Mouse (Mus musculus) left cerebral cortex, postnatal 14 days (tissue): Measurements from ENCODE around the gene Guca1b. TPM values are rescaled to one million over a fixed set of nuclear protein-coding genes. Genes with fewer than 3 reads are reported as not detected.

Source experiments
- DNase-seq, 2 experiments: peaks; one replicate each; pipeline ENCODE4 v3.0.0; 2021 to 2022; ENCODE audit warnings: low spot score in 2 of 2, mixed read lengths in 1 of 2
- intact Hi-C: fragments of 180-260 bp; cut with DNase I; formaldehyde crosslinking; loops from one replicate; pipeline ENCODE4 v1.15.1; 2025
- long read RNA-seq, 2 experiments: library from polyadenylated mRNA; stranded (forward); transcript quantifications; one replicate each; pipeline ENCODE4 v2.0.0; 2021
- total RNA-seq, 2 experiments: library from RNA; stranded (reverse); gene quantifications; 2 replicates each; pipeline ENCODE4 v1.2.3; 2021

Guca1b gene
- under 1 TPM; 0.72 to 0.77 TPM for total RNA-seq
- long read RNA-seq, experiment 1 = 0 reads
- long read RNA-seq, experiment 2 = 0 reads

- DNase-seq = no peak
- intact Hi-C loops = loop anchor here (5.0 to 10.0 kb wide), 2 partner anchors 97 to 210 kb away; no protein-coding TSS in a partner anchor
Observed at GRCm38 (mm10) chr17:47385145-47385544, at the start of gene Guca1b. Guca1b (plus strand) TSS chr17:47385393.

DNA sequence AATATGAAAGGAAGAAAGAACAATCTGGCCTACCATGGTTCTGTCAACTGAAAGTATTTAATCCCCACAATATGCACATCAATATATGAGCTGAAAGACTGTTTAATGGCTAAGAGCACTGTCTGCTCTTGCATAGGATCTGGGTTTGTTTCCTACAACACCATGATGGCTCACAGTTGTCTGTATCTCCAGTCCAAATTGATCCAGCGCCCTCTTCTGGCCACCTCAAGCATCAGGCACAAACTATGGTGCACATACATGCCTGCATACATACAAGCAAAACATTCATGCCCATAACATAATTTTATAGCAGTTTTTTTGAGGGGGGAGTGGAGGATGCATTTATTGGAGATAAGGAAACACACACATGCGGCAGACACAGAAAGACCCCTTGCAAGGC lies 42.1 kb upstream of the Guca1b start:
- DNase-seq = no peak
- intact Hi-C loops = no loop called here

DNA sequence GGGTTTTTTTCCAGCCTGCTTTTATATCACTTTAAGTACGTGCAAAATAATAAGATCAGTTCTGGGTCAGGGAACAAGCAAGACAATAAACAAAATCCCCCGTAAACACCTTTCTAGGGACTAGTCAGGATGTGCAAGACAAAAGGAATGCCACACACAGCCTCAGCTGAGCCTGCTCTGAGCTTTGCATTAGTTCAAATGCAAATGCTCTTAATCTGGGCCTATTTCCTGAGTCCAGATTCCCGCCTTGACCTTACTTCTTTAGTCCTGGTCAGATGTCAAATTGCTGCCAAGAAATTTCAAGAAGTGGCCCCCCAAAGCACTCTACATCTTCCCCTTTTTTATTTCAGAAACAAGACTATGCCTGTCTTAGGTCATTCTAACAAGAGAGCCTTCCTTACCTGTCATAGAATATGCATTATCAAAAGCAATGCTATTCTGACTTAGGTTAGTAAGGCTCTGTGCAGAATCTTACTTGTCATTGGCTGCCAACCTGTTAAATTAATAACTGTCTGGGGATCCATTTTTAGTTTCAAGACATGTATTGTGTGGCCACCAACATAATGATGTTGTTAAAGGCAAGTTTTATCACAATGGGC lies 35.4 kb upstream of the Guca1b start:
- DNase-seq = no peak
- intact Hi-C loops = no loop called here

GRCm38 (mm10) chr17:47359964-47360363 lies 25.2 kb upstream of the Guca1b start:
- DNase-seq = peak; percentile 37 to 39
- intact Hi-C loops = no loop called here

- DNase-seq = no peak
- intact Hi-C loops = no loop called here
Observed at GRCm38 (mm10) chr17:47361343-47361742, 23.9 kb upstream of the Guca1b start.

GRCm38 (mm10) chr17:47368401-47369086 lies 16.6 kb upstream of the Guca1b start, which contains the start of gene Mrps10:
Mrps10 (plus strand) TSS chr17:47368887.
- intact Hi-C loops = no loop called here
- DNase-seq = peak; percentile 91 to 94

DNA sequence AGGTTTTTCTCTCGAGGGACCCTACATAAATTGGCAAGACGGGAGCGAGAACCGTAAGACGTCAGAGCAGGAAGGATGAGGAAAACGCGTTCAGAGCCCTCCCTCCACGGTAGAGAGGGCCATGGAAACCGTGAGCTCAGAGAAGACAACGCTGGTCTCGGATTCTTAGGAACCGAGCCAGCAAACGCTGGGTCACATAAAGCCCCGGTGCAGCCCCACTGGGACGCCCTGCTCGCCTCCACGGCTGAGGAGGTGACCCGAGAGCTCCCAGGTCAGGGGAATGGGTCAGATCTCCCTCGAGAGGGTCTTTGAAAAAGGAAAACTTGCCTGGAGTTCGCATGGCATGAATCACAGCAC lies 16.1 kb upstream of the Guca1b start:
- no peak for DNase-seq
- intact Hi-C loops = no loop called here

- intact Hi-C loops = no loop called here
- DNase-seq = peak; percentile 77 to 85
Observed at GRCm38 (mm10) chr17:47371451-47371850, 13.7 kb upstream of the Guca1b start.

DNA sequence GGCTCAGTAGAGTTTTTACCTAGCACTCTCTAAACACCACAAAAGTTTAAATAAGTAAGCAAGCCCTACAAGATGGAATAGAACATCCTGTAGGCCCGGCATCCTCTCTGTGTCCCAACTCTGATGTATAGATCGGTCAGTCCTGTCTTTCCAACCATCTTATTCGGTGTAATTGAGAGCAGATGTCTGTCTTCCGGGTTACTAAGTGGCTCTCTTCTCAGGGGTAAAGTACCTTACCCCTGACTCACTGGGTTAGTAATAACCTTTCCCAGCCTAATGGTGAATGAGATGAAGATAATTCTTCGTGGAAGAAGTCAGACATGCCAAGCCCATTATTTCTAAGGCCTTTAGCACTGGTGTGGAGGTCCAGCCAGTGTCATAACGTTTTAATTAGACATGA lies 11.2 kb upstream of the Guca1b start:
- no peak for DNase-seq
- intact Hi-C loops = no loop called here

DNA sequence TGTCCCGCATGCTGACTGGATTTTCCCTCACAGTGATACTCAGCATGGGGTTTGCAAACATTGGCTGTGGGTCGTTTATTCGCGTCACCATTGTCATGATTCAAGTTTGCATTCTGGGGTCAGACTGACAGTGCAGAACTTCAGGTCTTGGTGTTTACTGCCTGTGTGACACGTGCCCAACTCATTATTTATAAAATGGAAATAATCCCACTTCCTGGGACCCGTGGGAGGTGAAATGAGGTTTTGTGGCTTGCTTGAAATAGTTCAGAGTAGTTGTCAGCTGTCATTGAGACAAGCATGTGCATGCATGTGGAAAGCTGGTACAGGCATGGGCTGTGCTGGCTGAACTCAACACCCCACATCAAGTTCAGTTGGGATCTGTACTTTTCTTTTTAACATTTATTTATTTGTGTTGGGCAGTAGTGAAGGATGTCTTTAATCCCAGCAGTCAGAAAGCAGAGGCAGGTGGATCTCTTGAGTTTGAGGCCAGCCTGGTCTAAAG lies 8.4 kb upstream of the Guca1b start:
- DNase-seq = no peak
- intact Hi-C loops = no loop called here

DNA sequence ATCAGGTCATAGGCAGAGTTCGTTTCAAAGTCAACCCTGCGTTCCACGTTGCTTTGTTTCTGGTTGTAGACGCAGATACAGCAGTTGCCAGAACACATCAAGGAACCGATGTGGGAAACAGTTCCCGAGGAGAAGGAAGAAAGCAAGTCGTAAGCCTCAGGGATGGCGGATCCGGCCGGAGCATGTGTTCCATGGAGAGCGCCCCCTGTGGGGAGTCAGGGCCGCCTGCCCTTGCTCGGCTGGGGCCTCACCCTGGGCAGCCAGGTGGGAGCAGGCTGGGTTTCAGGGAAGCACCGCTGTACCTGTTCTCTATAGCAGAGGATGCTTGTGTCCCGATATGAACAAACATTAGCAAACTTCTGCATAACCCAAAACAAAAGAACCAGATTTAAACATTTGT lies 7.1 kb upstream of the Guca1b start:
- no peak for DNase-seq
- intact Hi-C loops = no loop called here

DNA sequence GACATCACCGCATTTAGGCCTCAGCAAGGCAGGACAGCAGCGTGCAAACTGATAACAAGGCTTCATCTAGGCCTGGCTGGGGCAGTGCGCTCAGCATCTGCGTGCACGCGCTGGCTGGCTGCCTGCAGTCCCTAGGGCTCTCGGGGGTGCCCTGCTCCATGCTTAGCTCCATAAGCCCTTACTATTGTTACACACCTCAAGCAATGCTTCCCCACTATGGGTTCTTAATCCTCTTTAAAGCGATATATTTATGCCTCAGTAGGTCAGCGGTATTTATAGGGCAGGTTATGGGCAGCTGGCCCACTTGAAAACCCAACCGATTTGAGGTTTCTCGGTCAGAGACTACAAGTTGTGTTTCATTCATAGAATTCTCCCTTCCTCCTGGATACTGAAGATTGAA lies 3.3 kb upstream of the Guca1b start:
- no peak for DNase-seq
- intact Hi-C loops = loop anchor here (10.0 kb wide), 1 partner anchor 213 kb away; no protein-coding TSS in a partner anchor

DNA sequence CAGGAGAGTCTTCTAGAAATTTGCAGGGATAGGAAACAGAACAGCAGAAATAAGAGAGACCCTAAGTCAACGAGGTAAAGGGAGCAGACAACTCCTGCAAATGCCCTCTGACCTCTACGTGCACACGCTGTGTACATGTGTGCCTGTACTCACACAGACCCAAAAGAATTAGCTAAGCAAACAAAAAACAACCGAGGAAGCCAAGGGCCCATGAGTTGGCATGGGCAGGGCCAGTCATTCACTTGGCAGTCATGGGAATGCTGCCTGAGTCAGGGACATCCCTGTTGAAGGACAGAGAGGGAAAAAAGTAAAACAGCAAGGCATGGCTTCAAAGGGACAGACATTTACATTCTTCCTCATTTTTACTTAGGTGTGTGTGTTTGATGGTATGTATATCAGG lies 1.9 kb upstream of the Guca1b start:
- DNase-seq = no peak
- intact Hi-C loops = loop anchor here (10.0 kb wide), 1 partner anchor 212 kb away; no protein-coding TSS in a partner anchor

DNA sequence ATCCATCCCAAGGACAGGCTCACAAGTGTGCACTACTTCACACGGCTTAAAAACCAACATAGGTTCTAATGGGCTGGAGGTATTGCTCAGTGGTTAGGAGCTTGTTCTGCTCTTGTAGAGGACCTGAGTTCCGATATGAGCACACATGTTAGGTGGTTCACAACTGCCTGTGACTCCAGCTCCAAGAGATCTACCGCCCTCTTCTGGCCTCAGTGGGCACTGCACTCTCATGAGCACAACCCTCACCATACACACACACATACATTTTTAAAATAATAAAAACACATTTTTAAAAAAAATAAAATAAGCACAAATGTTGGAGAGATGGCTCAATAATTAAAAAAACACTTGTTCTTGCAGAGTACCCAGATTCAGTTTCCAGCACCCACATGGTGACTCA lies 1.1 kb upstream of the Guca1b start:
- intact Hi-C loops = loop anchor here (10.0 kb wide), 1 partner anchor 211 kb away; no protein-coding TSS in a partner anchor
- DNase-seq = no peak

- intact Hi-C loops = loop anchor here (5.0 to 10.0 kb wide), 2 partner anchors 96 to 208 kb away; no protein-coding TSS in a partner anchor
Observed at GRCm38 (mm10) chr17:47386649-47387048, 1.5 kb downstream of the Guca1b start.

GRCm38 (mm10) chr17:47394223-47394869 lies 9.2 kb downstream of the Guca1b start:
- intact Hi-C loops = no loop called here
- DNase-seq = no peak

More at GRCm38 (mm10) chr17:47386649-47387048, 1.5 kb downstream of the Guca1b start:
- DNase-seq = peak; percentile 41 to 45

DNA sequence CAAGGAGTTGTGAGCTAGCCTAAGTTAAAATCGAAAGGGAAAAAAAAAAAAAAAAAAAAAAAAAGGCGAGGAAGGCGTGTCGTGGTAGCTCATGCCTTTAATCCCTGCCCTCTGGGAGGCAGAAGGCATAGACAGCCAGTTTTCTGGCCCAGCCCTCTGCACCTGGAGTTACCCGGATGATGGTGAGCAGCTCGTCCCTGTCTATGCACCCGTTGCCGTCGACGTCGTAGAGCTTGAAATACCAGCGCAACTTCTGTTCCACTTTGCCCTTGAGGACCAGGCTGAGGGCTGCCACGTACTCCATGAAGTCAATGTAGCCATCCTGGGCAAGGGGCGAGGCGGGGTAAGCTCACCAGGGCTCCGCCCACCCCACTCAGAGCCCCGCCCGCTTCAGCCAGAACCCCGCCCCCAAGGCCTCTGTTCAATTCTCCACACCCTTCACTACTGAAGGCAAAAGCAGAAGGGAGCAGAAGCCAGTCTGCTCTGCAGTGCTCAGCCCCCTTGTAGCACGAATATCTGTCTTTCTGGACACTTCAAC lies 10.3 kb downstream of the Guca1b start:
- peak; percentile 8 to 25 for DNase-seq
- intact Hi-C loops = no loop called here

- intact Hi-C loops = no loop called here
- no peak for DNase-seq
Observed at GRCm38 (mm10) chr17:47399091-47399490, 13.9 kb downstream of the Guca1b start.

GRCm38 (mm10) chr17:47400451-47400850 lies 15.3 kb downstream of the Guca1b start, which contains the start of gene Guca1a:
Guca1a (minus strand) TSS chr17:47400584.
- intact Hi-C loops = no loop called here
- DNase-seq = no peak
